In genomic region chr14:7913842-7914241, GRCm38 (mm10) we compare ENCODE assay signal across 11 mouse cellular contexts. TPM values are rescaled to one million over a fixed set of nuclear protein-coding genes. Genes with fewer than 3 reads are reported as not detected.
DNase-seq lines count a peak whose midpoint lies in the region; ATAC-seq and TF ChIP-seq lines count a peak whose summit lies in the region.
"Had no signal": no experiment of that assay in that cellular context is flagged by ENCODE, and none has a peak within 500 bp of the region (broad histone marks: within the 10 kb centered on the region; RNA-seq: fewer than 3 reads in every experiment).

No protein-coding gene starts in this region.

- peaks cover 8% of the 10 kb centered on the region for H3K36me3 ChIP-seq in liver, embryonic 11.5 days (ENCODE audit: control insufficient read depth, insufficient read depth, low read length)
- H3K36me3 ChIP-seq in liver, postnatal 0 days (replicated peaks; ENCODE audit: insufficient read depth, low read length), result peaks cover 23% of the 10 kb centered on the region

- H3K9me3 ChIP-seq in liver, embryonic 11.5 days (ENCODE audit: control insufficient read depth, low read length), result no peaks in the 10 kb centered on the region
- H3K9me3 ChIP-seq in liver, postnatal 0 days (ENCODE audit: low read length), result no peaks in the 10 kb centered on the region
- H3K9me3 ChIP-seq: megakaryocyte, embryonic 14.5 days had no signal

- H3K27me3 ChIP-seq in liver, embryonic 11.5 days (replicated peaks; ENCODE audit: control insufficient read depth, insufficient read depth, low read length), result no peaks in the 10 kb centered on the region
- H3K27me3 ChIP-seq in liver, postnatal 0 days (ENCODE audit: insufficient read depth, low read length), result no peaks in the 10 kb centered on the region
- H3K27me3 ChIP-seq: megakaryocyte, embryonic 14.5 days had no signal

- no peak overlapping the region for H3K9ac ChIP-seq in liver, embryonic 11.5 days (ENCODE audit: low read depth, low read length)
- no peak overlapping the region for H3K9ac ChIP-seq in liver, postnatal 0 days (replicated peaks)

- no peak overlapping the region for H3K27ac ChIP-seq in liver, embryonic 11.5 days (ENCODE audit: low read depth, low read length)
- H3K27ac ChIP-seq in liver, postnatal 0 days (ENCODE audit: low read depth), result no peak overlapping the region

- no peak for TF ChIP-seq EP300 in liver, postnatal 0 days (IDR thresholded peaks at IDR 0.05; ENCODE audit: low read depth)

- no peak for DNase-seq in liver, embryonic 11.5 days (ENCODE audit: low spot score)
- DNase-seq in liver, result no peak
- DNase-seq in c-Kit-positive CD71-negative TER-119-negative erythroid progenitor cells, embryonic 14.5 days (ENCODE audit: low read depth), result peak; percentile 65
- DNase-seq in liver, postnatal 0 days, result no peak
- peak; percentile 13 to 35 for DNase-seq in thymus, adult 18-20 months
- DNase-seq in frontal cortex, postnatal 36 days (ENCODE audit: low spot score in 2 of 2), result no peak
- DNase-seq in adipocyte (ENCODE audit: low spot score), result no peak
- DNase-seq in testis, postnatal 10 days (ENCODE audit: low spot score), result no peak
- DNase-seq: kidney, adult 18-20 months had no signal

- H3K4me3 ChIP-seq in liver, embryonic 11.5 days (ENCODE audit: low read depth, low read length), result no peak overlapping the region
- no peak overlapping the region for H3K4me3 ChIP-seq in liver, postnatal 0 days (ENCODE audit: low read depth, low read length)

- no peak for TF ChIP-seq CTCF in liver, postnatal 0 days (IDR thresholded peaks at IDR 0.05; ENCODE audit: low read depth)

- H3K4me2 ChIP-seq in liver, embryonic 11.5 days, result no peak overlapping the region
- H3K4me2 ChIP-seq in liver, postnatal 0 days (ENCODE audit: low read depth, low read length), result no peak overlapping the region

- H3K4me1 ChIP-seq in liver, embryonic 11.5 days (replicated peaks; ENCODE audit: control insufficient read depth, insufficient read depth, low read length), result peaks cover 6% of the 10 kb centered on the region
- H3K4me1 ChIP-seq in liver, postnatal 0 days (ENCODE audit: insufficient read depth), result peaks cover 10% of the 10 kb centered on the region

- 0 out of 2 replicates have a peak, but pooled peaks have one; percentile 6 for ATAC-seq in liver, embryonic 11.5 days (replicated peaks; ENCODE audit: low FRiP score)
- peak; percentile 29; the same call in 1 of the 2 replicates for ATAC-seq in liver, postnatal 0 days

- 54% methylated on average over 7 of the region's 7 CpGs for WGBS in liver, embryonic 11.5 days
- WGBS in liver, postnatal 0 days (ENCODE audit: insufficient replicate concordance), result 41% methylated on average over 7 of the region's 7 CpGs

RNA-seq across cellular contexts. Expression of gene Gm45521, which starts 43.2 kb away (rescaled TPM):
- not detected in 2 replicates for polyA plus RNA-seq in liver, embryonic 11.5 days (2014; fragmentation: Nextera tagmentation; extraction: Ambion mirVana)
- not detected in 2 replicates for polyA plus RNA-seq in liver, postnatal 0 days (2015; fragmentation: Nextera tagmentation; extraction: Ambion mirVana)
- polyA plus RNA-seq: cortical plate, adult 2 months had no signal

Comparison
In these comparisons a context has a peak if more than half of its experiments do, and no peak if none do; other contexts are left out.
1. DNase-seq: peak in c-Kit-positive CD71-negative TER-119-negative erythroid progenitor cells, embryonic 14.5 days (single experiment) and thymus, adult 18-20 months (2 of 2); none in liver, embryonic 11.5 days (single experiment), liver (single experiment), liver, postnatal 0 days (single experiment), frontal cortex, postnatal 36 days (0 of 2), adipocyte (single experiment) and testis, postnatal 10 days (single experiment).